Mouse (Mus musculus) cerebellum, postnatal 36 days (tissue): ENCODE results near the gene Vmn1r198.
"Not testable (repeated sequence)": the region's sequence is repeated elsewhere in the genome, so short reads cannot be mapped to it uniquely, and the experiment has no call there.

ENCODE experiments used
- DNase-seq, 2 experiments: peaks; one replicate each; pipeline ENCODE4 v3.0.0; 2021 to 2022; ENCODE audit warnings: mixed read lengths in 2 of 2

Vmn1r198 gene

GRCm38 (mm10) chr13:22350064-22350463 is at the start of gene Vmn1r198:
TSS of gene Vmn1r198 (plus strand) at chr13:22350364.
- no peak for DNase-seq

- not testable (repeated sequence) for DNase-seq
These were observed 42.1 kb upstream of the Vmn1r198 start for GRCm38 (mm10) chr13:22308075-22308474.

GRCm38 (mm10) chr13:22315361-22315760 is 34.8 kb upstream of the Vmn1r198 start:
- DNase-seq, result no peak

- no peak for DNase-seq
These were observed 32.8 kb upstream of the Vmn1r198 start for GRCm38 (mm10) chr13:22317366-22317765.

GRCm38 (mm10) chr13:22320091-22320490 is 30.1 kb upstream of the Vmn1r198 start:
- no peak for DNase-seq

GRCm38 (mm10) chr13:22324289-22324688 is 25.9 kb upstream of the Vmn1r198 start, which contains the start of gene Vmn1r197:
TSS of gene Vmn1r197 (plus strand) at chr13:22324589.
- DNase-seq, result no peak

GRCm38 (mm10) chr13:22333269-22333668 is 16.9 kb upstream of the Vmn1r198 start:
- no peak for DNase-seq

GRCm38 (mm10) chr13:22335565-22335964 is 14.6 kb upstream of the Vmn1r198 start:
- DNase-seq, result no peak

- DNase-seq, result no peak
These were observed 649 bp downstream of the Vmn1r198 start for GRCm38 (mm10) chr13:22350813-22351212.

- no peak for DNase-seq
These were observed 29.4 kb downstream of the Vmn1r198 start, which contains the start of gene Vmn1r199 for GRCm38 (mm10) chr13:22379518-22379917. TSS of gene Vmn1r199 (plus strand) at chr13:22379818.

GRCm38 (mm10) chr13:22381128-22381527 is 31.0 kb downstream of the Vmn1r198 start:
- not testable (repeated sequence) for DNase-seq

- no peak for DNase-seq
These were observed 33.2 kb downstream of the Vmn1r198 start for GRCm38 (mm10) chr13:22383401-22383800.

GRCm38 (mm10) chr13:22387050-22387449 is 36.9 kb downstream of the Vmn1r198 start:
- DNase-seq, result no peak

- no peak for DNase-seq
These were observed 39.9 kb downstream of the Vmn1r198 start, which contains the start of gene Vmn1r200 for GRCm38 (mm10) chr13:22390073-22390472. TSS of gene Vmn1r200 (plus strand) at chr13:22390373.

- DNase-seq, result no peak
These were observed 52.8 kb downstream of the Vmn1r198 start for GRCm38 (mm10) chr13:22402978-22403377.
